Mouse (Mus musculus): ENCODE data around the gene Tsks.

GRCm38 (mm10) chr7:44905430-44905829 is 37.6 kb upstream of the Tsks start:
- TF ChIP-seq CTCF (IDR thresholded peaks at IDR 0.05; ENCODE audit: control insufficient read depth, insufficient read depth, low read length) (no peak), POLR2A (IDR thresholded peaks at IDR 0.05; ENCODE audit: borderline replicate concordance, control insufficient read depth, low read depth, low read length) (no peak)

Data from bone marrow, adult 2 months (tissue).